Mouse (Mus musculus): ENCODE measurements around the gene Gm4559.

GRCm38 (mm10) chr7:142255517-142255916 lies 18.6 kb downstream of the Gm4559 start:
- TF ChIP-seq POLR2A (IDR thresholded peaks at IDR 0.05; ENCODE audit: borderline replicate concordance, extremely low read depth, insufficient read depth, insufficient read length, poor library complexity, severe bottlenecking) (no peak), CTCF (IDR thresholded peaks at IDR 0.05; ENCODE audit: borderline replicate concordance, extremely low read depth, insufficient read depth, insufficient read length) (peak; percentile 90)

Measured in brain, embryonic 14.5 days (tissue).